Mouse (Mus musculus): ENCODE results near the gene Olfr1229.

Gene Olfr1229

GRCm38 (mm10) chr2:89287914-89288313, at the start of gene Olfr1229:
Gene Olfr1229, minus strand, starts transcription at chr2:89288014.
- no peak for DNase-seq

- no peak for DNase-seq
These were observed 41.8 kb upstream of the Olfr1229 start, which contains the start of gene Olfr1232 for GRCm38 (mm10) chr2:89329575-89329974. Gene Olfr1232, minus strand, starts transcription at chr2:89329675.

GRCm38 (mm10) chr2:89306974-89307373, 19.2 kb upstream of the Olfr1229 start, which contains the start of gene Olfr1231:
Gene Olfr1231, minus strand, starts transcription at chr2:89307074.
- no peak for DNase-seq

- DNase-seq, result no peak
These were observed 9.4 kb upstream of the Olfr1229 start, which contains the start of gene Olfr1230 for GRCm38 (mm10) chr2:89297168-89297567. Gene Olfr1230, minus strand, starts transcription at chr2:89297268.

GRCm38 (mm10) chr2:89253962-89254361, 33.9 kb downstream of the Olfr1229 start, which contains the start of gene Olfr1228:
Gene Olfr1228, minus strand, starts transcription at chr2:89254062.
- peak; percentile 23 for DNase-seq
